Mouse (Mus musculus): Measurements from ENCODE around the gene Nell2.

GRCm38 (mm10) chr15:95028862-95029486, 499.4 kb downstream of the Nell2 start:
- no peak for TF ChIP-seq POLR2A (IDR thresholded peaks at IDR 0.05; ENCODE audit: borderline replicate concordance, extremely low read depth, low read depth, low read length)
- TF ChIP-seq CTCF (IDR thresholded peaks at IDR 0.05; ENCODE audit: insufficient read depth, low read length), result no peak
